Mouse (Mus musculus) heart, adult 2 months (tissue): ENCODE measurements at regions not wholly inside any gene's neighbourhood (a gene's known extent, or its start where the extent isn't known, plus 50 kb on each side); places are given as distances from the start of the nearest gene placed in this dataset.

Experiments
- CTCF ChIP-seq: fragments of 200-600 bp; IDR thresholded peaks from 2 replicates; pipeline ENCODE4 v1.8.1; 2022; ENCODE audit warnings: antibody characterized with exemption, mild to moderate bottlenecking, moderate library complexity
- EP300 ChIP-seq: fragments of 200-500 bp; IDR thresholded peaks from 2 replicates; pipeline ENCODE4 v1.6.1; 2011; ENCODE audit warnings: low read depth, low read length, control low read depth; ENCODE audit not compliant: insufficient read depth
- POLR2A ChIP-seq: fragments of 200-500 bp; IDR thresholded peaks from 2 replicates; pipeline ENCODE4 v1.6.1; 2011; ENCODE audit warnings: mild to moderate bottlenecking, low read depth, low read length, control low read depth; ENCODE audit not compliant: insufficient read depth

DNA sequence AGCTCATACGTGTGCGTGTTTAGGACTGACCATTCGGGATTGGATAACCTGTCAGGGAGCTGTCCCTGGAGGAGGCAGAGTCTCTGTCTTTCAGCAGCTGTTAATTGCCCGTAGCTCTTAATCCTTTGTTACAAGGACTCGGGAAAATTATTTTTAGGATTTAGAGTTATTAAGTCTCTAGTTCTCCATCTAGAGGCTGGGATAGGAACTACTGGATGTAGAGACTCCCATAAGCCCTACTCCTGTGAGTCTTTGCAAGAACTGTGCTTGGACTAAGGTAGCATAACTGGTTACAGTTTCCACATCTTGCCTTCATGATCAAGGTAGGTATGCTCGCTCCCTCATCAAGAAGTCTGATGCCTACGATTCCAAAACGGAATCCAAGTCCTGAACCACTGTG lies 90.7 kb upstream of the Stmnd1 start:
- peak; percentile 77 for TF ChIP-seq CTCF
- no peak for TF ChIP-seq POLR2A
- TF ChIP-seq EP300 = no peak
